Mouse (Mus musculus) midbrain, postnatal 0 days (tissue): ENCODE data around the gene Gsto2. TPM values are rescaled to one million over a fixed set of nuclear protein-coding genes. Genes with fewer than 3 reads are reported as not detected.

Experiments used
- ATAC-seq: fragments of 200-750 bp; cut with Nextera tagmentation; 2 replicates; pipeline ENCODE4 v1.8.0; 2017; ENCODE audit warnings: moderate number of reproducible peaks, mild to moderate bottlenecking, moderate TSS enrichment, moderate library complexity; ENCODE audit not compliant: low FRiP score
- DNase-seq: peaks from one replicate; pipeline ENCODE4 v3.0.0-alpha.2; 2015; ENCODE audit warnings: low spot score
- H3K27ac ChIP-seq: fragments of 300-500 bp; sonication (generic); 2 replicates; pipeline ENCODE4 v1.5.1; 2014; ENCODE audit warnings: low read depth, mild to moderate bottlenecking, low read length, mixed read lengths
- H3K27me3 ChIP-seq: fragments of 300-500 bp; sonication (generic); 2 replicates; pipeline ENCODE4 v1.6.1; 2014; ENCODE audit warnings: low read length, control low read depth, mixed read lengths; ENCODE audit not compliant: insufficient read depth
- H3K36me3 ChIP-seq: fragments of 300-500 bp; sonication (generic); 2 replicates; pipeline ENCODE4 v1.6.1; 2014; ENCODE audit warnings: low read length, control low read depth, mixed read lengths; ENCODE audit not compliant: insufficient read depth
- H3K4me1 ChIP-seq: fragments of 300-500 bp; sonication (generic); 2 replicates; pipeline ENCODE4 v1.6.1; 2014; ENCODE audit warnings: mild to moderate bottlenecking, control low read depth, antibody characterized with exemption, low read length, mixed read lengths; ENCODE audit not compliant: insufficient read depth
- H3K4me2 ChIP-seq: fragments of 300-500 bp; sonication (generic); 2 replicates; pipeline ENCODE4 v1.6.1; 2014; ENCODE audit warnings: low read depth, mild to moderate bottlenecking, low read length, mixed read lengths; ENCODE audit not compliant: poor library complexity, severe bottlenecking
- H3K4me3 ChIP-seq: fragments of 300-500 bp; sonication (generic); 2 replicates; pipeline ENCODE4 v1.5.1; 2014; ENCODE audit warnings: low read depth, mild to moderate bottlenecking, low read length, moderate library complexity
- H3K9ac ChIP-seq: fragments of 300-500 bp; sonication (generic); replicated peaks from 2 replicates; pipeline ENCODE4 v1.6.1; 2014; ENCODE audit warnings: mild to moderate bottlenecking, low read length, moderate library complexity, mixed read lengths; ENCODE audit not compliant: poor library complexity, severe bottlenecking
- H3K9me3 ChIP-seq: fragments of 300-500 bp; sonication (generic); 2 replicates; pipeline ENCODE4 v1.6.1; 2016; ENCODE audit warnings: low read length, control low read depth
- CTCF ChIP-seq: IDR thresholded peaks from 2 replicates; pipeline ENCODE4 v1.5.1; 2016; ENCODE audit warnings: antibody characterized with exemption, mild to moderate bottlenecking
- WGBS: fragments of 180-500 bp; shearing (Covaris S2); extraction: QIAGEN DNeasy Blood & Tissue Kit; methylation state at CpG from one replicate; pipeline ENCODE4 v1.1.7; 2014; 5-methylcytosine and 5-hydroxymethylcytosine counted together
- polyA plus RNA-seq: library from polyadenylated mRNA; unstranded; fragments of >200 nt; fragmentation: Nextera tagmentation; extraction: Ambion mirVana; gene quantifications from 2 replicates; pipeline ENCODE4 v1.2.1, GENCODE M21; 2015
- total RNA-seq: library from RNA; depleted of rRNA; stranded (reverse); fragments of >200 nt; gene quantifications from 2 replicates; pipeline ENCODE4 v1.2.3, GENCODE M21; 2014

Gene Gsto2
- total and polyA plus RNA-seq, 2 experiments from 2014 or later = 0.16 to 1.1 TPM

DNA sequence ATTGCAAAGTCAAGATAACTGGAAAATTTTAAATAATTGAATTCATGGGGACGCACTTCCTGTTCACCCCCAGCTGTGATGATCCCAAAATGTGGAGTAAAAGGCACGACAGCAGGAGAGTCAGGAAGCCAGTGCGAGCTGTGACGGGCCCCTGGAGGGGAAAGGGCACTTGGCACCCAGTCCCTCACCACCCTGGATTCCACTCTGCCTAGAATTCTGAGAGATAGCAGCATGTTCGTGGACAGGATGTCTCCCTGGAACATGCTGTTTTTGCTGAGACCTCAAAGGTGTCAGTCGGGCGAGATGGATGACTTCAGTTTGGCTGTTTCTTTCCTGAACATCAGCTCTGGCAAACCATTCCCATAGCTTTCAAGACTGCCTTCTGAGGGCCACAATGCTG, 60.5 kb downstream of the Gsto2 start:
- no peak overlapping the region for H3K4me3 ChIP-seq
- no peak for ATAC-seq
- no peaks in the 10 kb centered on the region for H3K4me1 ChIP-seq
- H3K4me2 ChIP-seq = no peak overlapping the region
- 78% methylated on average over 7 of the region's 7 CpGs for WGBS
- DNase-seq = no peak
- no peak overlapping the region for H3K27ac ChIP-seq
- no peaks in the 10 kb centered on the region for H3K27me3 ChIP-seq
- H3K9me3 ChIP-seq = no peaks in the 10 kb centered on the region
- no peak overlapping the region for H3K9ac ChIP-seq
- TF ChIP-seq CTCF = no peak
- H3K36me3 ChIP-seq = no peaks in the 10 kb centered on the region

DNA sequence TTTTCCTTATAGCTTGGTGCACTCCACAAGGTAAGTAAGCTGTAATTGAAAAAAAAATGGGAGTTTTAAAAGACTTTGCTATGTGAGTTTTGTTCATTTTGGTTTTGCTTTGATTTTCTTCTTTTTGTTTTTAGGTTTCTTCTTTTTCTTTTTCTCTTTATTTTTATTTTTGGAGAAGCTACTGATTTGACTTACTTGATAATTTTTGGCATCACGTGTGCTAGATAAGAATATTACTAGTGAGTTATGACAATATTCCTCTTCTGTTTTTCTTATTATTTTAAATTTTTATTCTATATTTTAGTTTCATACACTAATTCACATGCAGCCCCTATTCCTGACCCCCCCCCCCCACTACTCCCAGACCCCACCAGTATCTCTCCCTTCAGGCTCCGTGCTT, 61.7 kb downstream of the Gsto2 start:
- no peak for TF ChIP-seq CTCF
- Histone ChIP-seq H3K27ac (no peak overlapping the region), H3K4me2 (no peak overlapping the region), H3K4me3 (no peak overlapping the region), H3K27me3 (no peaks in the 10 kb centered on the region), H3K36me3 (no peaks in the 10 kb centered on the region), H3K4me1 (no peaks in the 10 kb centered on the region), H3K9me3 (no peaks in the 10 kb centered on the region), H3K9ac (no peak overlapping the region)
- 93% methylated on average over 2 of the region's 2 CpGs for WGBS
- DNase-seq (no peak), ATAC-seq (no peak)

DNA sequence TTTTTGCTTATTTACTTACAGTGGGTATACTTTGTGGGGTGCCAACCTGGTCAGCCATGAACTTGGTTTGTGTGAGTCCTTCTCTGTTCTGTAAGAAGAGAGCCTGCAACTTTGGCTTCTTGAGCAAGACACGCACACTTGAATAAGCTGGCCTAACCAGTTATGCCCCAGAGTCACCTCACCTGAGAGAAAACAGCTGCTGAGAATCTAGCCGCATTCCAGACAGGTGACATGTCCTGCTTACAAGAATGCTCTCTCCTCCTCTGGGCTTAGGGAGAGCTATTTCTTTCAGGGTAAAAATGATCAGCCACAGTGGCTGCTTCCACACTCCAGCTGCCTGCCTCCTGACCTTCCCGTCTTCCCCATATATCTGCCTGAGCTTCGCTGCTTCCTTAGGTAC, 63.7 kb downstream of the Gsto2 start:
- Histone ChIP-seq H3K9ac (no peak overlapping the region), H3K36me3 (no peaks in the 10 kb centered on the region), H3K27ac (no peak overlapping the region), H3K9me3 (no peaks in the 10 kb centered on the region), H3K27me3 (no peaks in the 10 kb centered on the region), H3K4me1 (no peaks in the 10 kb centered on the region), H3K4me2 (no peak overlapping the region), H3K4me3 (no peak overlapping the region)
- DNase-seq (no peak), ATAC-seq (no peak)
- WGBS = 89% methylated on average over 4 of the region's 4 CpGs
- TF ChIP-seq CTCF = no peak

DNA sequence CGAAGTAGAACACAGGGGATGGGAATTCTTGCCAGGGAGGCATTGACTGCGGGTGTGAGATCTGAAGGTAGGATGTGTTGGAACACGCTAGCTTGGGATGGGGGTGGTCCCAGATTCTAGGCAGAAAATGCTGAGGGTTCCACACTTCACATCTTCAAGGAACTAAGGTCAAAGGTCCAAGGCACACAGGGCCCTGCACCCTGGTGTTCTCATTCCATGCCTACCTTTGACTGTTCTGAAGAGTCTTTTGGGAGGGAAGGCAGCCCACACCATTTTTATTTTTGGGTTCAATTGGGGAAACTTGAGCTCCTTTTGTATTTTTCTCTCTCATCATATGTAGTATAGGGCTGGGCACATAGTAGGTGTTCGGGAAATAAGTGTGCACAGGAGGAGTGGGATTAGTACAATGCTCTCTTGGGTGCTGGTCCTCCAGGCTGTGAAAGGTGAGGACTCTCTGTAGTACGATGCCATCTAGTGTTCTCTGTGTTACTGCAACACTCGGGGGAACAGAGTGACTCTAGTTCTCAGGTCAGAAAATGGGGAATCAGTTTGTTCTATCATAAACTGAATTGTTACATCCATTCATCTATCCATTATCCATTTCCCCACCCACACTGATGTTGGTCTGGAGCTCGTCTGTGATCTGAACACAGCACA, 66.8 kb downstream of the Gsto2 start:
- Histone ChIP-seq H3K9me3 (no peaks in the 10 kb centered on the region), H3K4me1 (no peaks in the 10 kb centered on the region), H3K4me2 (no peak overlapping the region), H3K27me3 (no peaks in the 10 kb centered on the region), H3K36me3 (no peaks in the 10 kb centered on the region), H3K9ac (no peak overlapping the region), H3K4me3 (no peak overlapping the region), H3K27ac (no peak overlapping the region)
- peak; percentile 80 for TF ChIP-seq CTCF
- WGBS = 43% methylated on average over 7 of the region's 7 CpGs
- DNase-seq (peak; percentile 74), ATAC-seq (no peak)

DNA sequence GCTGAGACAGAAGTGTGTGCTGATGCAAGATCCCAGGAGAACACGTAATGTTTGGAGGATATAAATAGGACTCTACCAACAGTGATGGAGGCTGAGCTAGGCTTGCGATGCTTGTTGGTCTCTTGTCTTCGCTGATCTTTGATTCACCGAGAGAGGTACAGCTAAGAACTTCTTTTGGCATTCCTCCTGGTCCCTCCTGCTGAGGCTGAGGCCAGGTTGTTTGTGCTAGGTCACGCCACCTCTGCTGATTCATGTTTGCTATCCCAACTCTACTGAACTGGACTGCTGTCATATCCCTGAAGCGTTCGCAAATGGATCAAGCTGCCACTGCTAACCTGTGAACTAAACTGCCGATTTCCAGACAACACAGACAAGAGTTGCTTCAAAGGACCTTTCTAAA, 68.8 kb downstream of the Gsto2 start:
- H3K9ac ChIP-seq = no peak overlapping the region
- H3K27me3 ChIP-seq = no peaks in the 10 kb centered on the region
- ATAC-seq (no peak), DNase-seq (no peak)
- H3K9me3 ChIP-seq = no peaks in the 10 kb centered on the region
- H3K4me3 ChIP-seq = no peak overlapping the region
- H3K4me1 ChIP-seq = no peaks in the 10 kb centered on the region
- H3K27ac ChIP-seq = no peak overlapping the region
- WGBS = 91% methylated on average over 8 of the region's 8 CpGs
- TF ChIP-seq CTCF = no peak
- H3K36me3 ChIP-seq = no peaks in the 10 kb centered on the region
- H3K4me2 ChIP-seq = no peak overlapping the region

DNA sequence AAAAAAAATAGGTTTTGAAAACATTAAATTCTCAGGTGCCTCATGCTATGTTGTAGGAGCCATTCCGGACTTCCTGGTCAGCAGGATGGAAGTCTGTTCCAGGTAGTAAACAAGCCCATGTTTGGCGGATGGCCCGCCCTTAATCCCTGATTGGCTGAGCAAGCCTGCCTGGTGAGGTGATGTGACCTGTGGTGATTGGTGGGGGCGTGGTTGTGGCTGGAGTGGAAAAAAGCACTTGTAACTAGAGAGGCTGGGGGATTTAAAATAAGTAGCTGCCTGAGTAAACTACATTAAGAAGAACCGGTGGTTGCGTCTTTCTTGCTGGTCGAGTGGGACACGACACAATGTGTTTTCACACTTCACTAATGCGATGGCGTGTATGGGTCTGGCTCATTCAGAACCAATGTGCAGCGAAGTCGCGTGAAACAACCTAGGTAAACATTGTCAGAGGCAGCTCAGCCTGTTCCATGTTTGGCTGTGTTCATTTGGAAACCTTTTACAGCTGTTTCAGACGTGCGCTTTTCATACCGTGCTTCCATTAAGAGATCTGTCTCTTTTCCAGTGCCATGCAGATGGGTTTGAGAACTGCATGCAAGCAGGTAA, 69.4 kb downstream of the Gsto2 start:
- Histone ChIP-seq H3K9ac (no peak overlapping the region), H3K4me2 (no peak overlapping the region), H3K27me3 (no peaks in the 10 kb centered on the region), H3K27ac (no peak overlapping the region), H3K4me1 (no peaks in the 10 kb centered on the region), H3K9me3 (no peaks in the 10 kb centered on the region), H3K4me3 (no peak overlapping the region), H3K36me3 (no peaks in the 10 kb centered on the region)
- no peak for DNase-seq
- no peak for TF ChIP-seq CTCF
- 76% methylated on average over 16 of the region's 16 CpGs for WGBS
- no peak for ATAC-seq
